Mouse (Mus musculus) adipocyte (in vitro differentiated cells): Measurements from ENCODE around the gene Dennd1c.

Experiments
- DNase-seq: peaks from one replicate; pipeline ENCODE4 v3.0.0-alpha.2; 2016; ENCODE audit warnings: low spot score

Gene Dennd1c

GRCm38 (mm10) chr17:57078336-57078735 is at the start of gene Dennd1c:
Gene Dennd1c, minus strand, starts transcription at chr17:57078514.
- no peak for DNase-seq

- DNase-seq, result no peak
Measured at GRCm38 (mm10) chr17:57125853-57126622, 47.7 kb upstream of the Dennd1c start.

GRCm38 (mm10) chr17:57124792-57125191 is 46.5 kb upstream of the Dennd1c start:
- no peak for DNase-seq

GRCm38 (mm10) chr17:57123192-57124118 is 45.1 kb upstream of the Dennd1c start:
- DNase-seq, result no peak

- DNase-seq, result no peak
Measured at GRCm38 (mm10) chr17:57121856-57122255, 43.5 kb upstream of the Dennd1c start.

- DNase-seq, result no peak
Measured at GRCm38 (mm10) chr17:57118524-57119349, 40.4 kb upstream of the Dennd1c start.

GRCm38 (mm10) chr17:57116801-57117200 is 38.5 kb upstream of the Dennd1c start:
- peak; percentile 59 for DNase-seq

GRCm38 (mm10) chr17:57112768-57113474 is 34.6 kb upstream of the Dennd1c start:
- DNase-seq, result no peak

GRCm38 (mm10) chr17:57110005-57110404 is 31.7 kb upstream of the Dennd1c start:
- no peak for DNase-seq

- DNase-seq, result no peak
Measured at GRCm38 (mm10) chr17:57108666-57109171, 30.4 kb upstream of the Dennd1c start.

GRCm38 (mm10) chr17:57108040-57108665 is 29.8 kb upstream of the Dennd1c start:
- DNase-seq, result no peak

GRCm38 (mm10) chr17:57107064-57107463 is 28.8 kb upstream of the Dennd1c start:
- DNase-seq, result no peak

- no peak for DNase-seq
Measured at GRCm38 (mm10) chr17:57106035-57106368, 27.7 kb upstream of the Dennd1c start.

GRCm38 (mm10) chr17:57105181-57106034 is 27.1 kb upstream of the Dennd1c start, which contains the start of gene Tnfsf9:
Gene Tnfsf9, plus strand, starts transcription at chr17:57105325.
- no peak for DNase-seq

GRCm38 (mm10) chr17:57104496-57104895 is 26.2 kb upstream of the Dennd1c start:
- DNase-seq, result no peak

GRCm38 (mm10) chr17:57102276-57102675 is 24.0 kb upstream of the Dennd1c start:
- peak; percentile 47 for DNase-seq

- no peak for DNase-seq
Measured at GRCm38 (mm10) chr17:57099629-57100325, 21.5 kb upstream of the Dennd1c start.

GRCm38 (mm10) chr17:57098321-57098720 is 20.0 kb upstream of the Dennd1c start:
- DNase-seq, result no peak

- peak; percentile 69 for DNase-seq
Measured at GRCm38 (mm10) chr17:57096623-57096920, 18.3 kb upstream of the Dennd1c start.
